8 mouse cellular contexts compared by ENCODE assay signal in genomic region chr7:68579666-68580065, GRCm38 (mm10).
DNase-seq lines count a peak whose midpoint lies in the region; ATAC-seq and TF ChIP-seq lines count a peak whose summit lies in the region.

No protein-coding gene starts in this region.

- WGBS in embryonic facial prominence, embryonic 15.5 days = 4% methylated on average over 10 of the region's 10 CpGs
- 14% methylated on average over 10 of the region's 10 CpGs for WGBS in heart, embryonic 11.5 days (ENCODE audit: insufficient replicate concordance)
- WGBS in kidney, embryonic 15.5 days = 8% methylated on average over 10 of the region's 10 CpGs
- WGBS in limb, embryonic 15.5 days = 6% methylated on average over 10 of the region's 10 CpGs

- H3K4me1 ChIP-seq in bone marrow macrophage, adult 2 months (ENCODE audit: control insufficient read depth, insufficient read depth, low read length) = no peaks in the 10 kb centered on the region
- H3K4me1 ChIP-seq in embryonic facial prominence, embryonic 15.5 days = no peaks in the 10 kb centered on the region
- H3K4me1 ChIP-seq in heart, embryonic 11.5 days (ENCODE audit: control insufficient read depth, insufficient read depth, low read length) = no peaks in the 10 kb centered on the region
- H3K4me1 ChIP-seq in kidney, embryonic 15.5 days = no peaks in the 10 kb centered on the region
- H3K4me1 ChIP-seq in limb, embryonic 15.5 days = no peaks in the 10 kb centered on the region

- peak overlapping the region; percentile 48 for H3K4me2 ChIP-seq in embryonic facial prominence, embryonic 15.5 days (replicated peaks)
- peak overlapping the region; percentile 52 for H3K4me2 ChIP-seq in heart, embryonic 11.5 days
- H3K4me2 ChIP-seq in kidney, embryonic 15.5 days = peak overlapping the region; percentile 61
- H3K4me2 ChIP-seq in limb, embryonic 15.5 days = peak overlapping the region; percentile 45

- peak; percentile 91 for TF ChIP-seq CTCF in bone marrow macrophage, adult 2 months (IDR thresholded peaks at IDR 0.05; ENCODE audit: low read depth, low read length)

- H3K27me3 ChIP-seq in embryonic facial prominence, embryonic 15.5 days = peaks cover 20% of the 10 kb centered on the region
- H3K27me3 ChIP-seq in heart, embryonic 11.5 days (ENCODE audit: control insufficient read depth, insufficient read depth, low read length) = peaks cover 5% of the 10 kb centered on the region; the same call in 1 of the 2 replicates
- peaks cover 19% of the 10 kb centered on the region for H3K27me3 ChIP-seq in kidney, embryonic 15.5 days
- H3K27me3 ChIP-seq in limb, embryonic 15.5 days = peaks cover 19% of the 10 kb centered on the region

- no peak for TF ChIP-seq POLR2A in bone marrow macrophage, adult 2 months (IDR thresholded peaks at IDR 0.05; ENCODE audit: borderline replicate concordance, low read depth, low read length)

- DNase-seq in A20 (ENCODE audit: low read depth, low spot score) = peak; percentile 65
- DNase-seq in monocyte, adult 2 months (ENCODE audit: low read depth in 1 of 2, low spot score in 2 of 2) = peak; percentile 5 to 41
- DNase-seq in spleen, postnatal 36 days (ENCODE audit: low spot score in 2 of 2) = peak; percentile 33 to 37

- no peak overlapping the region for H3K9ac ChIP-seq in embryonic facial prominence, embryonic 15.5 days
- H3K9ac ChIP-seq in heart, embryonic 11.5 days (ENCODE audit: low read depth, low read length) = no peak overlapping the region
- no peak overlapping the region for H3K9ac ChIP-seq in kidney, embryonic 15.5 days
- no peak overlapping the region for H3K9ac ChIP-seq in limb, embryonic 15.5 days

- H3K27ac ChIP-seq in bone marrow macrophage, adult 2 months (ENCODE audit: insufficient read depth, low read depth, low read length) = no peak overlapping the region
- H3K27ac ChIP-seq in embryonic facial prominence, embryonic 15.5 days (replicated peaks) = no peak overlapping the region
- H3K27ac ChIP-seq in heart, embryonic 11.5 days (ENCODE audit: low read depth, low read length) = no peak overlapping the region
- no peak overlapping the region for H3K27ac ChIP-seq in kidney, embryonic 15.5 days
- H3K27ac ChIP-seq in limb, embryonic 15.5 days = no peak overlapping the region

- H3K4me3 ChIP-seq in bone marrow macrophage, adult 2 months (ENCODE audit: insufficient read depth, low read length) = peak overlapping the region; percentile 43
- H3K4me3 ChIP-seq in embryonic facial prominence, embryonic 15.5 days (replicated peaks) = peak overlapping the region; percentile 36
- 0 out of 2 replicates have a peak overlapping the region, but pooled peaks have one; percentile 19 for H3K4me3 ChIP-seq in heart, embryonic 11.5 days (ENCODE audit: low read depth, low read length)
- H3K4me3 ChIP-seq in kidney, embryonic 15.5 days (replicated peaks) = peak overlapping the region; percentile 38
- peak overlapping the region; percentile 29 for H3K4me3 ChIP-seq in limb, embryonic 15.5 days

- no peak for ATAC-seq in embryonic facial prominence, embryonic 15.5 days (ENCODE audit: insufficient number of reproducible peaks, low FRiP score, low TSS enrichment, low read depth)
- no peak for ATAC-seq in heart, embryonic 11.5 days (replicated peaks; ENCODE audit: insufficient number of reproducible peaks, low FRiP score, low TSS enrichment)
- peak; percentile 73 for ATAC-seq in kidney, embryonic 15.5 days (replicated peaks; ENCODE audit: low FRiP score)
- ATAC-seq in limb, embryonic 15.5 days (ENCODE audit: insufficient number of reproducible peaks, low FRiP score, low TSS enrichment, low read depth) = no peak

- no peaks in the 10 kb centered on the region for H3K36me3 ChIP-seq in embryonic facial prominence, embryonic 15.5 days
- H3K36me3 ChIP-seq in heart, embryonic 11.5 days (ENCODE audit: control insufficient read depth, insufficient read depth, low read length) = no peaks in the 10 kb centered on the region
- no peaks in the 10 kb centered on the region for H3K36me3 ChIP-seq in kidney, embryonic 15.5 days
- no peaks in the 10 kb centered on the region for H3K36me3 ChIP-seq in limb, embryonic 15.5 days

- no peaks in the 10 kb centered on the region for H3K9me3 ChIP-seq in embryonic facial prominence, embryonic 15.5 days (replicated peaks)
- no peaks in the 10 kb centered on the region for H3K9me3 ChIP-seq in heart, embryonic 11.5 days (replicated peaks; ENCODE audit: control insufficient read depth, low read length)
- H3K9me3 ChIP-seq in kidney, embryonic 15.5 days (replicated peaks) = no peaks in the 10 kb centered on the region
- no peaks in the 10 kb centered on the region for H3K9me3 ChIP-seq in limb, embryonic 15.5 days
